Mouse (Mus musculus) frontal cortex, adult 2 months (tissue): ENCODE measurements around the gene Arhgap15. TPM values are rescaled to one million over a fixed set of nuclear protein-coding genes. Genes with fewer than 3 reads are reported as not detected.
A peak's percentile ranks its signal among the peaks of the same experiment; 100 is the strongest.

Experiments
- DNase-seq, 2 experiments: peaks; one replicate each; pipeline ENCODE4 v3.0.0; 2022; ENCODE audit warnings: low spot score in 1 of 2; ENCODE audit errors: extremely low spot score in 1 of 2
- polyA plus RNA-seq: library from polyadenylated mRNA; depleted of rRNA; stranded (reverse); fragments of >200 nt; gene quantifications from 2 replicates; pipeline ENCODE4 v1.2.3, GENCODE M21; 2012

The Arhgap15 gene
- polyA plus RNA-seq, 1 experiment: 8.1 TPM

DNA sequence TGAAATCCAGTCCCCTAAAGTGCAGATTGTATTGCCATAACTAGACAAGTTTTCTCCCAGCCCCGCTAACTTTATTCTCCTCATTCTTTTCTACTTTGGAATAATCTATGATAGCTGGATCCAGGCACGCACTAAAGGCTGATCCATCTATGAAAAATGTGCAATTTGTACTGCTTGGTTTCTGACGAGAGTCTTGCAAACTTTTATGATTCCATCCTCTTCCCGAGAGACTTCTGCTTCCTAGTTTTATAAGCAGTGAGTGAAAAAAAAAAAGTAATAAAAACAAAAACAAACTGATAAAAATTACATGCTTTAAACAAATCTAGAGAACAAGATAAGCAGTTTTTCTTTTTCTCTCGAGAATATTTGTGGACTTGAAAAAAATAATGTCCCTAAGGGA is 398.9 kb downstream of the Arhgap15 start:
- DNase-seq: no peak

DNA sequence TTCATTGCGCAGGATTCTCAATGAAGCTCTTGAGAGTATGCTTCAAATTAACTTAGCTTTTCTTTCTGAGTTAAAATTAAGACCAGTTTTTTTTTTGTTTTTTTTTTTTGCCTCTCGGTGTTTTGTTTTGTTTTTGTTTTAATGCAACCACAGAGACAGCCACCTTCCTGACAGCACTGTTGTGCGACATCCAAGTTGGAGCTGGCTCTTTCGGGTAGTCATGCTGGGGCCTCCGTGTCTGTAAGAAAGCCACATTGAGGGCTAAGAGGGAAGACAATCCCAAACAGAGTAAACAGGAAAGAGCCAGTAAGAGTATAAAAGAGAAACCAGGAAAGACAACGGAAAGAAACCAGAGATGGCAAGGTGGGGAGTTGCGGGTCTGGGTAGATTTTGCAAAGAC is 399.3 kb downstream of the Arhgap15 start:
- DNase-seq: no peak

DNA sequence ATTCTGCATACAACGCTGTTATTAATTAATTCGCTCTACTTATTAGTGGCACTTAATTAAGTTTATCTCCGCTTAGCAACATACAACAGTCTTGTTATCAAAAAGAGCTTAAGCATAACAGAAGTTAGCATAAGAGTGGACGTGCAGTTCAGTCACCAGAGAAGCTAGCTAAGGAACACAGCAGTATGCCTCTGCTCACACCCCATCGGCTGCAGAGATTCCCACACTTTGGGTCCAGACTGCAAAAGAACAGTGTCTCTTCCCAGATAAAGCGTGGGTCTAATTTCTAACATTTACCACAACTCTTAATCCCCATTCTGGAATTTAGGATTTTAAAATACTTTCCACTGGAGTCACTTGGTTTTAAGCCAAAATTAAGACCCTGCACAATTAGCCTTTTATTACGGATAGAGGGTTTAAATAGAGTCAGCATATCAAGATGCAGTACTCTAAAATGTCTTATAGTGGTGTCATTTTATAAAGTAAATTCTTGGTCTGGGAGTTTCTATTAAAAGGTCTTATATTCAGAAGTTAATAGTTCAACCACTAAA is 400.0 kb downstream of the Arhgap15 start:
- no peak for DNase-seq

DNA sequence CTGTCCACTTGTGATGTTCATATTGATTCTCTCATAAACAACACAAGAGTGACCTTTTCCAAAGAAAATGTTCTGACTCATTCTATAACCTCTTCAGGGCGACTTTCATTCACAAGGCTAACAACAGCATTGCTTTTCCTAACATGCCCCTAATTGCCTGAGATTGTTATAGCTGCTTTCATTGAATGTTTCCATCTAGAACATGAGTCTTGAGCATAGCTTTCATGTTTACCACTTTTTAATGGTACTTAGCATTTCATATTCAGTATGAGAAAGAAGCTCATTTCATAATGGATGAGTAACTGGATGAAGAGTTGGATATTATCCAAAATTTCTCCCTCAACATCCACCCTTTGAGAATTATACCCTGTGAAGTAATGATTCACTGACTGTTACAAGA is 403.7 kb downstream of the Arhgap15 start:
- no peak for DNase-seq

DNA sequence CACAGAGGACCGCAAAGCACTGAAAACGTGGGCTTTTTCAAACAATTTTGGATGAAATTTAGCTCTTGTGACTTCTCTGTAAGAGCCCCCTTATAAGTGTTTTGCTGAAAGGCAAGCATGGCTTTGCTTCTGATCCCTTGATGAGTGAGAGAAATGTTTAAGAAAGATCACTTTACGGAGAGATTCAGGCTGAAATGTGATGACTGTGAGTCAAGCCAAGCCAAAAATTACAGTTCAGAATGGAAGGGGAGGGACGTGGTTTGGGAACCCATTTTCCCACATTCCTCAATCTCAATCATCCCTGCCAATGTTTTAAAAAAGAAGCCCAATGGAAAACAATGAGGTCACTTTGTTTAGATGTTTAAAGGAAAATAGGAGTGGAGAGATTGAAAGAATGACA is 411.7 kb downstream of the Arhgap15 start:
- DNase-seq: no peak

DNA sequence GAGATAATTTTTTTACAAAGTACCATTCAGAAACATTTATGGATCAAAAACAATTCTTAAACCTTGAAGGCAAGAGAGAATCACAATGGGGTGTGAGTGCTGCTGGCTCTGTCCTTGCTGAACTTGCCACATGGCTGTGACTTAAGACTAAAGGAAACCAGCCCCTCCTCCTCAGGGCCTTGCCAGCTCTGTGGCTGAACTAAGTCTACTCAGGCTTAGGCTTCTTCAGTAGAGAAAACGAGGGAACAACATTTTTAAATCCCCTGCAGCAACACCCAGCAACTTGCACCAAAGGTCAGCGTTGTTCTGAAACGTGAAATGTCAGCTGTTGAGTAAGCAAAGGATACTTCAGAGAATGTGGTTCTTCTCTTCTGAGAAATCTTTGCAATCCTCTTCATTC is 417.2 kb downstream of the Arhgap15 start:
- no peak for DNase-seq

DNA sequence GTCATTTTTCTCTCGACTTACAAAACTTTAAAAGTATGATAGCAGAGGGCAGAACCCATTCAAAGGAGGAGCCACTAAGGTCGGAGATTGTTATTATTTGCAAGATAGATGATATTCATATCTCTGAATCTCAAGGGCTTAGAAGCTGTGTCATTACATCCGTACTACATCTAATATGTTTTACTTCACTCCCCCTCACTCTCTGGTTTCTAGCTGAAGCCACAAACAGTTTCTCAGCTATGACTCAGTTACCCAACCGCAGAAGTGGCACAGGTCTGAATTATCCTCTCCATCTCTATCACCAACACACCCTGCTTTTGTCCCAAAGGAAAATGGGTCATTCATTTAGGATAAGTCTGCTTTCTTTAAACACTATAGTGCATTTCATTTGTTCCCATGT is 418.1 kb downstream of the Arhgap15 start:
- DNase-seq: no peak

DNA sequence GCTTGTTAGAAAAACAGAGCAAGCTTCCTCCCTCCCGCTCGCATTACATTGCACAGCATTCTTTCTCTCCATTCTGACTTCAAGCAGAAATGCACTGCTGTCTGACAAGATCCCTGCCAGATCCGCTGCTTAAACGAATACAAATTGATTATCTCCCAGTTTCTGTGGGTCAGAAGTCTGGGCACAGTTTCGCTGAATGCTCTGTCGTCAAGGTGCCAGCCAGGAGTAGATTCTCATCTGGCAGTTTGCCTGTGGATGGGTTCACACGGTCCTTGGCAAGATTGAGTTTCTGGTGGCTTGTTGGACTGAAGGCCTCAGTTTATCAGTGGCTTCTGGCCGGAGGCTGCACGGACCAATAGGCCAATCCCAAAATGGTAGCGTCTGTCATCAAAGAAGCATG is 435.9 kb downstream of the Arhgap15 start:
- no peak for DNase-seq

DNA sequence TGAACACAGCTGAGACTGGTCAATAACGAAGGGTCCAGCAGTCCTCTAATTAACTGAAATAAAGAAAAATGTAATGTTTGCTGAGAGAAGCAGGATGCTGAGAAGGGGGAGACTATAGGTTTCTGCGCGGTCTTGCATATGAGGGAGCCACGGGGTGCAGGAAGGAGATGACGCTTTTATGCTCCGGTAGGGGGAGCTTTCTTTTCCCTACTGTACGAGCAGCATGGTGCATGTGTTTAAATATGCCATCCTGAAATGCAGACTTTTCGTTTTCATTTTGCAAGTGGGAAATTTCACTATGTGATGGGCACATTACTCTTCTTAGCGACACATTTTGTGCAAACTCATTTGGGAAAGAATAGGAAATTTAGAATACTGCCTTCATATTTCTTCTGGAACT is 442.1 kb downstream of the Arhgap15 start:
- peak in 1 of 2 experiments; percentile 35 for DNase-seq

DNA sequence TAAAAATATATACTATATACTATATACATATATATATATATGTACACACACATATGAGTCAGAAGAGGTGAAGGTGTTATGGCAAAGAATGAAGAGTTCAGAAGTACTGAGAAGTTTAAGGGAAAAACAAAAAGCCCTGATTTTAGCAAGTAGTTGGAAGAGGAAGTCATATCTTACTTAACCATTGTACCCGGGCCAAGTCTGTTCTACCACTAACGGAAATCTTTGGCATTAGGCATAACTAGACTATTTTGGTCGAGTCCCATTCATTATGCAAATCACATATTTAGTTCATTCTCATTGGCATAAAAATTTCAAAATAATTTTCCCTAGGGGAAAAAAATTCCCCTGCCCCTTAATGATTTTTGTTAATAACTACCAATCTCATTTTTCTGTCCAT is 443.4 kb downstream of the Arhgap15 start:
- DNase-seq: no peak

DNA sequence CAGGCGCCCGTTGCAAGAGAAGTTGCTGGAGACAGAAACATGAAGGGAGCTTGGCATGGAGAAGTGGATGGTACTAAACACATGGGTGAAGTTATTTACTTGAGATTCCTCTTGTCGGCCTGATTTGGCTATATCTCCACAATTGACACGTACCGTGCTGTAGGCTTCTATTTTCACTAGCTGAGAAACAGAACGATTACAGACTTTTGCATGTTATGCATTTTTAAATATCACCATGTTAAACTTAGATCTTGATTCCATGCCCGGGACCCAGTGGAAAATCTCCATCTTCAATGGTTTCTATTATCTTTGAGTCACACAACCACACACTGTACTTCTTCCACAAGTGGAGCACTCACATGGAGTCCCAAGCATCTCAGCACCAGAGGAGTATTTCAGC is 466.9 kb downstream of the Arhgap15 start:
- DNase-seq: peak; percentile 48 to 72

DNA sequence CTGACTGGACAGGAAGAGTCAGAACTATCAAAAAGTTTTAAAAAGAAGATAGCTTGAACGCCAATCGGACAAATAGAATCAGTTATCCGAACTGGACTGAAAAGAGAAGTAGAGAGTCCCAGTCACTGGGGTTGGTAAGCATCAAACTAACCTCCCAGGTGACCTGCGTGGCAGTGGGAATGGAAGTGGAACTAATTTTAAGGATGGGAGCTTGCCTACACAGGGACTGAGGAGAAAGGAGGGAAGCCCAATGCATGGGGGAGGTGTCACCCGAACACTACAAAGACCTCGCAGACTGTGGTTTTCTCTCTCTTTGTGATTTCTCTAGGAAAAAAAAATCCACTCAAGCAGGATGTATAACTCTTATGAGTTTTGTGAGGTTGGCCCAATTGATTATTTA is 469.2 kb downstream of the Arhgap15 start:
- no peak for DNase-seq

DNA sequence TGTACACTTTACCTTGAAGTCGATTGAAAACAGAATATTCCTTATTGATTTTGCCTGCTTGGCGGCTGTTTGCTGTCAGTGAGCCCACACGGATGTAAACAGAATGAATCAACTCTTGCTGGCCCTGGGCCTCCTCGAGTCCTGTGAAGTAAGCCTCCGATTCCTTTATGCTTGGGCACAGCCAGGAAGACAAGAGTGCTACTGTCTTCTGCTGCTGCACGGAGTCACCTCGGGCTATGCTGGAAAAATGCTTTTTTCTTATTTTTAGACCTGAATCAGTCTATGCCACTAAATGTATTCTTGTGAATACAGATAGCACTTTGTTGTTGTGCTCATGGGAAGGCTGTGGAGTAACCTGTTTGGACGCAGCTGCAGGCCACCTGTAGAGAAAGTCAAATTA is 469.7 kb downstream of the Arhgap15 start:
- DNase-seq: no peak

DNA sequence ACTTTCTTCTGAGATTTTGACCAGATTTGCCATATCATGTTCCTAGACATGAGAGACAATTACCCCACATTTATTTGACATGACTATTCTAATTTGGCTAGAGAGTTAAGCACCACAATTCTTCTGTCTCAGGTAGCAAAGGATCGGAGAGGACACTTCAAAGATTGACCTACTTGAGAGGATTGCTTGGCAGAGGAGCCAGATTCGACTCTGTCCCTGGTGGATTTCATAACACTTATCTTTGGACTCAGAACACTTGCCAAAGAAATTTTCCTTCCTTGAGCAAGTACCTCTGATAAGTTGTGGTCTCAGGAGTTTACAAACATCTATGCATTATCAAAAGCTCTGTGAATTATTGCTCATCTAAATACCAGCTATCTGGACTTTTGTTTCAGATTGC is 473.1 kb downstream of the Arhgap15 start:
- DNase-seq: no peak

DNA sequence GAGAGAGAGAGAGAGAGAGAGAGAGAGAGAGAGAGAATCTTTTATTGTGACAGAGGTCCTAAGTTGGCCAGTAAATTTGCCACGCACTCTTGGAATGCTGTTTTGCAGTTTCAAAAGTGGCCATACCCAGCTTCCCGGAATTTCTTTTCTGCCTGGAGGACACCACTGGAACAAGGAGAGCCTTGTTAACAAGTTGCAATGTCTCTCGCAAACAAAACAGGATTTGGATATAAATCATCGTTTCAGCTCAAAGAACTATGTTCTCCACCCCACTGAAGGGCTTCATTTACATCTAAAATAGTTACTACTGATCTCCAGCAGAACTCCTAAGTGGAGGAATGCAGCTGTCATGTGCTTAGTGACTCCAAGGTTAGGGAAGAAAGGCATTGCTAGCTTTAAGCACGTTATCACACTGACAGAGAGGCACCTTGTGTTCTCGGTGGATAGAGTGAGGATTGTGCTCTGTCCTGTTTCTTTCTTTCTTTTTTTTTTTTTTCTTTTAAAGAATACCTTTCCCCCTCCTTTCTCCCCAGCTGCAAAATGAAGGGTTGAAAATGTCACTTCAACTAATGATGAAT is 473.6 kb downstream of the Arhgap15 start:
- no peak for DNase-seq

DNA sequence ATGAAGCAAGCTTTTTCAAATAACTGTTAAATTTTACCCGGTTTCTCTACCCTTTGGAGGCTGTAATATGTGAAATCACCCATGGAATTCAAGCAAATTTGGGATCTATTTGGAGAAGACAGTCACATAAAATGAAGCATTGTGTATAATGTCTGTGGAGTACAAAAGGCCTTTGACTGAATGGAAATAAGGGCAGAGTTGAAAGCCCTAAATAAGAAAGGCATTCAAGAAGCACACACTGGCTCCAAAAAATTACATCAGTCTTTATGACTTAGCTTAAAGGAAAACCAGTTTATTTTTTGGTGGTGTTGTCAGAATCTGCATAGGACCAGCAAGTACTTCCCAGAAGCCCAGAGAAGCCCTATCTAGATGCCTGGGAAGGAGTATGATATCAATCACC is 486.2 kb downstream of the Arhgap15 start:
- no peak for DNase-seq

DNA sequence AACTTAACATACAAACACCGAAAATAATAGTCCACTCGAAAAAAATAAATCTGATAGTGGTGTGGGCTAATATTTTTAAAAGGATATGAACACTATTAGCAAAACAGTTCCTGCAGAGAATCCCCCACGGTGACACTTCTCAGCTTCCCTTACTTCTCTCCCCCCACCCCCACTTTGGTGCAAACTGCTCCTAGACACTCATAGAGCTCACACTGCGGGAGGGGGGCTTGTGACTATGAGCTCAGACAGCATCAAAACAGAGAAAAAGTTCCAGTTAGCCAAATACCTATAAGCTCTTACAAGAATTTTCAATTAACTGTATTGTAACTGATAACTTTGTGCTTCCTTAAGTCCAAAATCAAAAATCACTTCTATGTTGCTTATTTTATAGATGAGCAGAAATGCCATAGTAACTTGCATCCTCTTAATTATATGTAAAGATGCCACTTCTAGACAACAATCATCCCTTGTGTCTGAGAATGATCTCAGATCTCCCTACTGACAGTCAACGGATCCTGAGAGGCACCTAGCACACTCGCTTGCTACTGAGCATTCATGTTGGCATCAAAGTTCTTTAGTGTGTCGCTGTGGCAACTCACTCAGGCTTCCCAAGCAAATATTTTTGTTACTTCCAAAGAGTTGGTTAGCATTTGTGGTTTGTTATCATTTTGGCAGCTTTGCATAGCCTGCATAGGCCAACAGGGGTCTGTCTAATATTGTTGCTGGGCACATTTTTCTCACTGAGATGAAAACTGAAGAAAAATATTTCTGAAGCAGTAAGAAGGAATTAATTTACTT is 493.2 kb downstream of the Arhgap15 start:
- no peak for DNase-seq

DNA sequence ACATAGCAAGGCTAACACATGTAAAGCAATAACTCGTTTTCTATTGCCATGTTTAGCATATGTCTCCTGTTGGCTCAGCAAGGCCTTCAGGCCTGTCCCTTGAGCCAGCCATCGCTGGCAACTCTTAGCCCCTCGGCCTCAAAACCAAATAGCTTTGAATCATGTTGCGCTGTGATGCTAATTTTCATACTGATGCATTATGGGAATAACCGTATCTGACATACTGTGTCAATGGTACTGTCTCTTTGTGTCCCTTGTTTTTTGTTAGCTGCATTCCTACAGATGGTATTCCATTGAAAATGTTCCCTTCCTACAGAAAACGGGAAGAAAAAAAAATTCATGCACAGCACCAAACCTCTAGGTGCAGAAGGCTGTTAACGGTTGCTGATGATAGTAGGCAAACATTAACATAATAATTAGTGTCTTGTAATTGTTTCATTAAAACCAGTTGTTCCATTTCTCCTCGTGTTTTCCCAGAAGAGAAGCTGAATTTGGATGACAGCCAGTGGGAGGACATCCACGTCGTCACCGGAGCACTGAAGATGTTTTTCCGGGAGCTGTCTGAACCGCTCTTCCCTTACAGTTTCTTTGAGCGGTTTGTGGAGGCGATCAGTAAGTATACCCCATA is 494.1 kb downstream of the Arhgap15 start:
- DNase-seq: peak; percentile 7 to 67

DNA sequence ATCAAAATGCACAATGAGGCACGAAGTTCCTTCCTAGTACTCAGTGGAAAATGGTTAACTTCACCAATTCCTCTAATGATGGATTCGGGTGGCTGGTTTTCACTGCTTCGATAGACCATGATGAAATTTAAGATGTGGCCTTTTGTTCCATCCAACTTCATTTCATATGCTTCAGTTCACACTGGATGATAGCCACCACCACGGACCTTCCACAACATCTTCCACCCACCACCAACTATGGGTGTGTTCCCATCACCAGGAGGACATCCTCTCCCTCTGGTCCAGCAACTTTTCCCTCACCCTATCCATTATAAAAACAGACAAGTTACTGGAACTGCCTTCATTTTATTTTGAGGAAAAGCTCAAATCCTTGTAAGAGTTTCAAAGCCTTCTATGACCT is 506.7 kb downstream of the Arhgap15 start:
- no peak for DNase-seq

DNA sequence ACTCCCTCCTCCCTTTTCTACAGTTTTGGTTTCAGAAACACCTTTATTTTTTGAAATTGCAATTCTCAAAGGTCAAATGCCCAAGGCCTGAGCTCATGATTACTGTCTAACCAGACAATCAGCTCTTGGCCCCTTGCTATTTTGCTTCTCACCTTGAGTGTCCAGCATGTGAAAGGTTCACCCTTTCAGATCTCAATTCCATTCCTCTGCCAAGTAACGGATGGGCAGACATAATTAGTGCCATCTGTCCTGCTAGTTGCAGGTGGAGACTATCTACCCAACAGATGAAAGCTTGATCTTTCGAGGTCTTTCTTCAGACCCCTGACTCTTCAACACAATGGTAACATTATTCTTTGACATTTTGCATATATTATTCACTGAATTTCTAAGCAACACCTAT is 509.3 kb downstream of the Arhgap15 start:
- no peak for DNase-seq

DNA sequence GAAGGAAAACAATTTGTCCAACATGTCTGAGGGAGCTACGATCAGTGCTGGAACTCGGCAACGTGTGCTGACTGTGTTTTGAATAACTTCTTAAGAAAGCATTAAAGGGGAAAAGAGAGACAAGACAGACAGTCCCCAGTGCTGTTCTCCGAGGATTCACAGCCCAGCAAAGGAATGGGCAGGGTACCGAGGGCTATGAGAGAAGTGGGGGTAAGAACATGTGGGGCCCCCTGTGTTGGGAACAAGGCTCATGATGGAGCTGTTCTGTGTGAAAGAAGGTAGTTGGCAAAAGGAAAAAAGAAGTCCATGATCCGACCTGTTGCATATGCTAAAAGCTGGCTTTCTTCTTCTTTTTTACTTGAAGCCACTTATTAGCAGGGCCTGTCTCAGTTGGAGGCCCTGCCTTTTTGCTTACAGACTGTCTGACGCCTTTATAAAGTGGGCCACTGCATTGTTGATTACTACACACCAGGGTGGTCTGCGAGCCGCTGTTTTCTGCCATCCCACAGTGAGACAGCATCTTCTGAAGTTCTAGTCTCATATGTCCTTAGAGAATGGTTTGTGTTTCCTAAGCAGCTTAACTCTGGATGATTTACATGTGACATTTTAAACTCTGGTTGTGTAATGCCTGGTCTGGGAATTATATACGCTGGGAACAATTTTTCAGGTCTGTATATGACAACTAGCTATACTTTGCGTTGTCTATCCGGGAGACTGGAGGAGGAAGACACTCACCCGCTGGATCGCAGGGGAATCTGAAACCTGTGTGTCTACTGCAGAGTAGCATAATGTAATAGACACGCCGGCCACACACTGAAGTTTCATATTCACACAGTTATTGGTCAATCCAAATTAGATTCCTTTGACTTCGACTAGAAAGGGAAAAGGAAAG is 523.1 kb downstream of the Arhgap15 start:
- no peak for DNase-seq
